Mouse (Mus musculus) mammary gland, adult 2 months (tissue): ENCODE measurements around the gene Il12a. TPM values are rescaled to one million over a fixed set of nuclear protein-coding genes. Genes with fewer than 3 reads are reported as not detected.

Experiments used
- polyA plus RNA-seq: library from polyadenylated mRNA; depleted of rRNA; stranded (reverse); fragments of >200 nt; gene quantifications from 2 replicates; pipeline ENCODE4 v1.2.3, GENCODE M21; 2012; ENCODE audit warnings: low replicate concordance; rRNA removed

Gene Il12a
- 2.8 and 3.2 TPM in 2 replicates for polyA plus RNA-seq

GRCm38 (mm10) chr3:68690344-68690743 lies at the start of gene Il12a:
Gene Il12a, plus strand, starts transcription at chr3:68690644.

Other genes starting within 250 kb of the Il12a start
- gene 1110032F04Rik, start 178.9 kb downstream of the Il12a start, polyA plus RNA-seq: 0.78 and 4.5 TPM in 2 replicates